Comparison of ENCODE assay signal across 8 mouse cellular contexts in the genomic region with DNA sequence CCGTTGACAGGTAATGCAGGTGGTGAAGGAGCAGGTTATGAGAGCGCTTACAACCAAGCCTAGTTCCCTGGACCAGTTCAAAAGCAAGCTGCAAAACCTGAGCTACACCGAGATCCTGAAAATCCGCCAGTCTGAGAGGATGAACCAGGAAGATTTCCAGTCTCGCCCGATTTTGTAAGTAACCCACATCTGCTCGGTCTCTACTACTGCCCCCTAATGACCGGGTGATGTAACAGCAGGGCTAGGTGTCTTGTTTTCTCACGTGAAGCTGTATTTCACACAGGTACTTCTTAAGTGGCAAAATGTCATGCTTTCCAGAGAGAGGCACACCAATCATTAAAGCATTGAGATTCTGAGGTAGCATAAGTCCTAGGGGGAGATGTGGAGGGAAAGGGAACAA.
A peak's percentile ranks its signal among the peaks of the same experiment; 100 is the strongest.
DNase-seq lines count a peak whose midpoint lies in the region; ATAC-seq and TF ChIP-seq lines count a peak whose summit lies in the region.
"Had no signal": no experiment of that assay in that cellular context is flagged by ENCODE, and none has a peak within 500 bp of the region (broad histone marks: within the 10 kb centered on the region; RNA-seq: fewer than 3 reads in every experiment).

No protein-coding gene starts in this region.

- peak; percentile 43 for TF ChIP-seq CTCF in left cerebral cortex, adult 2 months (IDR thresholded peaks at IDR 0.05)
- TF ChIP-seq CTCF in E14TG2a.4 (conservative IDR thresholded peaks at IDR 0.05; ENCODE audit: low read length) = peak; percentile 96
- peak; percentile 54 for TF ChIP-seq CTCF in stomach, postnatal 0 days (IDR thresholded peaks at IDR 0.05; ENCODE audit: low read depth)

- WGBS in stomach, postnatal 0 days = 75% methylated on average over 9 of the region's 9 CpGs

- intact Hi-C loops in left cerebral cortex, adult 2 months (cut with DNase I) = no loop called here

- no peak overlapping the region for H3K4me3 ChIP-seq in left cerebral cortex, adult 2 months
- no peak overlapping the region for H3K4me3 ChIP-seq in E14TG2a.4 (replicated peaks; ENCODE audit: low read length)
- H3K4me3 ChIP-seq in stomach, postnatal 0 days (ENCODE audit: low read depth, low read length) = no peak overlapping the region
- H3K4me3 ChIP-seq: forebrain, embryonic 12.5 days had no signal

- no peaks in the 10 kb centered on the region for H3K27me3 ChIP-seq in E14TG2a.4 (ENCODE audit: insufficient read depth, low read length)
- H3K27me3 ChIP-seq in stomach, postnatal 0 days (ENCODE audit: control insufficient read depth, insufficient read depth, low read length) = no peaks in the 10 kb centered on the region
- H3K27me3 ChIP-seq: forebrain, embryonic 12.5 days had no signal

- no peak for TF ChIP-seq EP300 in stomach, postnatal 0 days (optimal IDR thresholded peaks at IDR 0.05)

- H3K4me2 ChIP-seq in stomach, postnatal 0 days (replicated peaks; ENCODE audit: low read depth) = no peak overlapping the region
- H3K4me2 ChIP-seq: forebrain, embryonic 12.5 days had no signal

- H3K36me3 ChIP-seq in E14TG2a.4 (ENCODE audit: insufficient read depth, low read length) = no peaks in the 10 kb centered on the region
- no peaks in the 10 kb centered on the region for H3K36me3 ChIP-seq in stomach, postnatal 0 days (ENCODE audit: control insufficient read depth, insufficient read depth, low read length)
- H3K36me3 ChIP-seq: forebrain, embryonic 12.5 days had no signal

- no peak for ATAC-seq in stomach, postnatal 0 days (ENCODE audit: low FRiP score, low TSS enrichment)

- no peaks in the 10 kb centered on the region; the same call in 1 of the 2 replicates for H3K9me3 ChIP-seq in E14TG2a.4 (ENCODE audit: low read length)
- H3K9me3 ChIP-seq in stomach, postnatal 0 days (ENCODE audit: control insufficient read depth, low read length) = no peaks in the 10 kb centered on the region
- H3K9me3 ChIP-seq: forebrain, embryonic 12.5 days had no signal

- DNase-seq in left cerebral cortex, adult 2 months (ENCODE audit: extremely low spot score in 1 of 2, low spot score in 2 of 2) = no peak
- no peak for DNase-seq in left cerebral cortex, adult 9 months (ENCODE audit: low spot score in 2 of 2)
- DNase-seq in R1 (ENCODE audit: low read depth, low spot score) = peak; percentile 66
- DNase-seq in stomach, postnatal 0 days (ENCODE audit: low spot score) = no peak
- DNase-seq in adrenal gland, postnatal 10 days = no peak
- DNase-seq in embryo, embryonic 9.5 days (ENCODE audit: extremely low spot score) = no peak

- H3K9ac ChIP-seq in stomach, postnatal 0 days (ENCODE audit: low read length) = no peak overlapping the region
- H3K9ac ChIP-seq: forebrain, embryonic 12.5 days had no signal

- H3K4me1 ChIP-seq in E14TG2a.4 (replicated peaks; ENCODE audit: low read depth, low read length) = no peaks in the 10 kb centered on the region
- H3K4me1 ChIP-seq in stomach, postnatal 0 days (replicated peaks; ENCODE audit: control insufficient read depth, insufficient read depth) = no peaks in the 10 kb centered on the region
- H3K4me1 ChIP-seq: forebrain, embryonic 12.5 days had no signal

- H3K27ac ChIP-seq in left cerebral cortex, adult 2 months = no peak overlapping the region
- no peak overlapping the region for H3K27ac ChIP-seq in stomach, postnatal 0 days (replicated peaks)
- H3K27ac ChIP-seq: forebrain, embryonic 12.5 days had no signal

Comparison
In these comparisons a context has a peak if more than half of its experiments do, and no peak if none do; other contexts are left out.
1. CTCF ChIP-seq: peak in every context shown above with its lines; median percentile 96 in E14TG2a.4; 54 in stomach, postnatal 0 days; 43 in left cerebral cortex, adult 2 months.